Mouse (Mus musculus) stomach, postnatal 0 days (tissue): ENCODE data around the gene Ebp.

Experiments
- CTCF ChIP-seq: IDR thresholded peaks from 2 replicates; pipeline ENCODE4 v1.5.1; 2016; ENCODE audit warnings: antibody characterized with exemption, low read depth, mild to moderate bottlenecking, moderate library complexity
- EP300 ChIP-seq: optimal IDR thresholded peaks from 2 replicates; pipeline ENCODE3; 2016; ENCODE audit warnings: antibody characterized with exemption

GRCm38 (mm10) chrX:8219651-8220050 is 26.3 kb upstream of the Ebp start:
- TF ChIP-seq CTCF: no peak
- no peak for TF ChIP-seq EP300
